8 mouse cellular contexts compared by ENCODE assay signal in the genomic region with DNA sequence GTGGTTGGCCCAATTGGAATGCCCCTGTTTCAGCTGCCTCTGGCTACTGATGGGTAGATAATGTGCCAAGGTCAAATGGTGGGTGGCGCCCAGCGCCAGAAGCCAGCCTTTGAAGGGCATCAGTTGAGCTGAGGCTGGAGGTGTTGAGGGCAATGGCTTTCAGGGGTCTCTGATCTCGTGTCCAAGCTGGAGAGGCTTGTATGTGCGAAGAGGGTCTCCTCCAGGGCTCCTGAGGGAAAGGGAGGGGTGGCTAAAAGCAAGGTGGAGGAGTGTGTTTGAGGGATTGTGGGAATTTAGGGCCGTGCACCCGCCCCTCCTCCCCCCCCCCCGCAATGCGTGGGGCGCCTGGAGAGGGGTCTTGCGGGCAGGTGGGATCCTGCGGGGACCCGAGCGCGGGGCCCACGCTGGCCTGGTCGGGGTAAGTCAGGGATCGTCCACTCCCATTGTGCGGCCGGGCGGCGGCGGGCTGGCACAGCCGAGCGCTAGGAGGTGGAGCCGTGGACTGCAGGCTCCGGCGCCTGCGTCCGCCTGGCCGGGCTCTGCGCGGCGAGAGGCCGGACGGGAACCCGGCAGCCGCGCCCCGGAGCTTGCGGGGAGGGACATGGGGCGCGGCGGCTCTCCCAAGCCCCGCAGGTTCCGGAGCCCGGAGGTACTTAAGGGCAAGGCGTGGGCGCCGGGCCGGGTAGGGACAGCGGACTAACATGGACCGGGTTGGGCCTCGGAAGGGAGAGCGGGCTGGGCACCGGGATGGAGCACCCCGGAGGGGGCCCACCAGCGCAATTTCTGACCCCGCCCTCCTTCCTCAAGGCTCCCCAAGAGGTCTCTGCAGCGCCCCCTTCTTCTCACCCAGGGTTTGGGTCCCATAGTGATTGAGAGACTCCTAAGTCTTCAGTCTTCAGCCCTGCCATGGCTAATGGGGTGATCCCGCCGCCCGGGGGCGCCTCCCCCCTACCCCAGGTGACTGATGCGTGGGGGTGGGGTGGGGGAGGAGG. TPM values are rescaled to one million over a fixed set of nuclear protein-coding genes. Genes with fewer than 3 reads are reported as not detected.
A peak's percentile ranks its signal among the peaks of the same experiment; 100 is the strongest.
DNase-seq lines count a peak whose midpoint lies in the region; ATAC-seq and TF ChIP-seq lines count a peak whose summit lies in the region.

A gene (plus strand): TSS at position 302 of the 992 bp plus-strand sequence.

- H3K4me3 ChIP-seq in hindbrain, embryonic 14.5 days (replicated peaks; ENCODE audit: low read length) = peak within 1 kb of the TSS; percentile 78
- H3K4me3 ChIP-seq in left cerebral cortex, adult 2 months = peak within 1 kb of the TSS; percentile 90

- H3K9ac ChIP-seq in hindbrain, embryonic 14.5 days = peak within 1 kb of the TSS; percentile 92

- peak; percentile 26 for TF ChIP-seq CTCF in left cerebral cortex, adult 2 months (IDR thresholded peaks at IDR 0.05)

- peak; percentile 68 to 76 for DNase-seq in adrenal gland, adult 18-20 months (ENCODE audit: low spot score in 2 of 2)
- peak; percentile 75 to 77 for DNase-seq in cerebellum, postnatal 36 days
- peak; percentile 33 to 44 for DNase-seq in gastrocnemius, adult 8-10 months (ENCODE audit: low spot score in 2 of 2)
- DNase-seq in hindbrain, embryonic 14.5 days (ENCODE audit: low spot score) = peak; percentile 63
- peak; percentile 67 for DNase-seq in left cerebral cortex, adult 2 months (ENCODE audit: extremely low spot score in 1 of 2, low spot score in 2 of 2)
- peak; percentile 64 for DNase-seq in lung, postnatal 36 days
- peak; percentile 76 for DNase-seq in right cerebral cortex, postnatal 4 days
- DNase-seq in thymus, postnatal 14 days = no peak

- intact Hi-C loops in left cerebral cortex, adult 2 months (cut with DNase I) = loop anchor here (5.0 kb wide), 1 partner anchor 39 kb away; a partner anchor contains a TSS

- H3K36me3 ChIP-seq in hindbrain, embryonic 14.5 days (replicated peaks; ENCODE audit: control insufficient read depth, insufficient read depth) = peaks cover 19% of the 10 kb centered on the region

- ATAC-seq in hindbrain, embryonic 14.5 days (ENCODE audit: low FRiP score) = peak; percentile 88

- H3K9me3 ChIP-seq in hindbrain, embryonic 14.5 days (ENCODE audit: control insufficient read depth, low read length) = no peaks in the 10 kb centered on the region

- WGBS in hindbrain, embryonic 14.5 days = 1% methylated on average over 52 of the region's 64 CpGs

- H3K4me2 ChIP-seq in hindbrain, embryonic 14.5 days (replicated peaks) = peak within 1 kb of the TSS; percentile 53

- peak within 1 kb of the TSS; percentile 82 for H3K27ac ChIP-seq in hindbrain, embryonic 14.5 days
- peak within 1 kb of the TSS; percentile 97 for H3K27ac ChIP-seq in left cerebral cortex, adult 2 months

- H3K4me1 ChIP-seq in hindbrain, embryonic 14.5 days (replicated peaks; ENCODE audit: control insufficient read depth, insufficient read depth, low read length) = peaks cover 15% of the 10 kb centered on the region

- no peaks in the 10 kb centered on the region for H3K27me3 ChIP-seq in hindbrain, embryonic 14.5 days (ENCODE audit: control insufficient read depth, insufficient read depth, low read length)

RNA-seq across cellular contexts. Expression of the gene that starts here (rescaled TPM):
- 100 to 1,000 TPM in 1 of 2 experiments, 10 to 100 TPM in 1; 92.6 to 132 TPM for total RNA-seq in adrenal gland, adult 18-20 months (2021)
- 1 to 10 TPM; 4.8 to 9.8 (median 7.4) TPM for total RNA-seq in gastrocnemius, adult 8-10 months (2022)
- 43.0 and 50.1 TPM in 2 replicates for polyA plus RNA-seq in hindbrain, embryonic 14.5 days (2014; fragmentation: Nextera tagmentation; extraction: Ambion mirVana)
- 100 to 1,000 TPM; 180 to 185 TPM for total RNA-seq in left cerebral cortex, adult 2 months (2021)

Comparison
In these comparisons a context has a peak if more than half of its experiments do, and no peak if none do; other contexts are left out.
1. RNA of the gene that starts here (total RNA-seq): 180 to 185 TPM in left cerebral cortex, adult 2 months and 92.6 to 132 TPM in adrenal gland, adult 18-20 months; 4.8 to 9.8 TPM in gastrocnemius, adult 8-10 months; every median in the first group is over 4 times any median in the second.